12 mouse cellular contexts compared by ENCODE assay signal in the genomic region with DNA sequence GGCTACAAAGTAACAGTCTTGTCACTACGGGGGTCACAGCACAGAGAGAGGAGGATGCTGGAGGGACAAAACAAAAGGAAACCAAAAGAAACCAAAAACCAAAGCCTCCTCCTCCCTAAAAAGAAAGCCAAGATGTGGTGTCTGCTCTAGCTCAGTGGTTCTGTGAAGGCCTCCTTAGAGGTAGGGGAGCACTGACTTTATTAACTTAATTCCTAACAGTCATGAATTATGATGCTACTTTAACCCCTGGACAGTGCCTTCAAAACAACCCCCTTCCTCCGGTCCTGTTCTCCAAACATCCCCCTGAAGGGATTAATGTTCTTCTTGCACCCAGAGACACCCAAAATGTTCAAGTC. TPM values are rescaled to one million over a fixed set of nuclear protein-coding genes. Genes with fewer than 3 reads are reported as not detected.
A peak's percentile ranks its signal among the peaks of the same experiment; 100 is the strongest.
DNase-seq lines count a peak whose midpoint lies in the region; ATAC-seq and TF ChIP-seq lines count a peak whose summit lies in the region.
"Had no signal": no experiment of that assay in that cellular context is flagged by ENCODE, and none has a peak within 500 bp of the region (broad histone marks: within the 10 kb centered on the region; RNA-seq: fewer than 3 reads in every experiment).

No protein-coding gene starts in this region.

- H3K4me3 ChIP-seq in kidney, embryonic 15.5 days (replicated peaks), result no peak overlapping the region
- no peak overlapping the region for H3K4me3 ChIP-seq in stomach, postnatal 0 days (ENCODE audit: low read depth, low read length)
- H3K4me3 ChIP-seq: embryonic facial prominence, embryonic 10.5 days; forebrain, embryonic 13.5 days; heart, embryonic 12.5 days; hindbrain, embryonic 10.5 days had no signal

- no peak for TF ChIP-seq EP300 in stomach, postnatal 0 days (optimal IDR thresholded peaks at IDR 0.05)

- DNase-seq in kidney, adult 11 months, result no peak
- DNase-seq in A20 (ENCODE audit: low read depth, low spot score), result peak; percentile 26
- peak; percentile 44 for DNase-seq in naive thymus-derived CD4-positive, alpha-beta T cell, adult 2 months (ENCODE audit: low read depth)
- DNase-seq in stomach, postnatal 0 days (ENCODE audit: low spot score), result no peak

- ATAC-seq in kidney, embryonic 15.5 days (replicated peaks; ENCODE audit: low FRiP score), result peak; percentile 44; the same call in 1 of the 2 replicates
- ATAC-seq in stomach, postnatal 0 days (ENCODE audit: low FRiP score, low TSS enrichment), result no peak; the same call in 1 of the 2 replicates
- ATAC-seq in megakaryocyte-erythroid progenitor cell, adult 5-6 weeks (replicated peaks; ENCODE audit: low FRiP score, low TSS enrichment, poor library complexity, severe bottlenecking), result no peak

- H3K36me3 ChIP-seq in kidney, embryonic 15.5 days, result no peaks in the 10 kb centered on the region
- no peaks in the 10 kb centered on the region for H3K36me3 ChIP-seq in stomach, postnatal 0 days (ENCODE audit: control insufficient read depth, insufficient read depth, low read length)
- H3K36me3 ChIP-seq: embryonic facial prominence, embryonic 10.5 days; G1E; hindbrain, embryonic 10.5 days had no signal

- H3K27me3 ChIP-seq in kidney, embryonic 15.5 days, result no peaks in the 10 kb centered on the region
- no peaks in the 10 kb centered on the region for H3K27me3 ChIP-seq in stomach, postnatal 0 days (ENCODE audit: control insufficient read depth, insufficient read depth, low read length)
- H3K27me3 ChIP-seq: forebrain, embryonic 13.5 days had no signal

- H3K9ac ChIP-seq in kidney, embryonic 15.5 days, result no peak overlapping the region
- 0 out of 2 replicates have a peak overlapping the region, but pooled peaks have one; percentile 23 for H3K9ac ChIP-seq in stomach, postnatal 0 days (ENCODE audit: low read length)
- H3K9ac ChIP-seq: forebrain, embryonic 13.5 days; forebrain, postnatal 0 days; heart, embryonic 12.5 days had no signal

- 20% methylated on average over 2 of the region's 2 CpGs for WGBS in kidney, embryonic 15.5 days
- WGBS in stomach, postnatal 0 days, result 35% methylated on average over 2 of the region's 2 CpGs

- peak overlapping the region; percentile 46 for H3K27ac ChIP-seq in kidney, embryonic 15.5 days
- no peak overlapping the region for H3K27ac ChIP-seq in stomach, postnatal 0 days (replicated peaks)
- H3K27ac ChIP-seq: embryonic facial prominence, embryonic 10.5 days; forebrain, embryonic 13.5 days had no signal

- no peak overlapping the region for H3K4me2 ChIP-seq in kidney, embryonic 15.5 days
- H3K4me2 ChIP-seq in stomach, postnatal 0 days (replicated peaks; ENCODE audit: low read depth), result no peak overlapping the region
- H3K4me2 ChIP-seq: forebrain, embryonic 13.5 days; heart, embryonic 12.5 days had no signal

- no peaks in the 10 kb centered on the region for H3K9me3 ChIP-seq in kidney, embryonic 15.5 days (replicated peaks)
- no peaks in the 10 kb centered on the region for H3K9me3 ChIP-seq in stomach, postnatal 0 days (ENCODE audit: control insufficient read depth, low read length)
- H3K9me3 ChIP-seq: embryonic facial prominence, embryonic 10.5 days; forebrain, embryonic 13.5 days; G1E; heart, embryonic 12.5 days; hindbrain, embryonic 10.5 days had no signal

- TF ChIP-seq CTCF in stomach, postnatal 0 days (IDR thresholded peaks at IDR 0.05; ENCODE audit: low read depth), result no peak

- peaks cover 26% of the 10 kb centered on the region for H3K4me1 ChIP-seq in kidney, embryonic 15.5 days
- no peaks in the 10 kb centered on the region for H3K4me1 ChIP-seq in stomach, postnatal 0 days (replicated peaks; ENCODE audit: control insufficient read depth, insufficient read depth)
- H3K4me1 ChIP-seq: forebrain, embryonic 13.5 days had no signal

RNA-seq across cellular contexts. Expression of gene Ubac1, which starts 34.2 kb away (rescaled TPM):
- 89.8 and 94.5 TPM in 2 replicates for polyA plus RNA-seq in kidney, embryonic 15.5 days (2015; fragmentation: Nextera tagmentation; extraction: Ambion mirVana)
- 47.7 and 49.1 TPM in 2 replicates for polyA plus RNA-seq in stomach, postnatal 0 days (2015; fragmentation: Nextera tagmentation; extraction: Ambion mirVana)
- total RNA-seq in megakaryocyte-erythroid progenitor cell, adult 5-6 weeks (2014; fragmentation: Nextera tagmentation), result 185 and 204 TPM in 2 replicates
- 100 and 151 TPM in 2 replicates for total RNA-seq in megakaryocyte-erythroid progenitor cell, adult 5-6 weeks (2017)

Comparison
In these comparisons a context has a peak if more than half of its experiments do, and no peak if none do; other contexts are left out.
1. DNase-seq: peak in A20 (single experiment) and naive thymus-derived CD4-positive, alpha-beta T cell, adult 2 months (single experiment); none in kidney, adult 11 months (single experiment) and stomach, postnatal 0 days (single experiment).